ENCODE assay signal across 19 mouse cellular contexts in genomic region chr17:75544262-75544661, GRCm38 (mm10). TPM values are rescaled to one million over a fixed set of nuclear protein-coding genes. Genes with fewer than 3 reads are reported as not detected.
DNase-seq lines count a peak whose midpoint lies in the region; ATAC-seq lines count a peak whose summit lies in the region.
"Had no signal": no experiment of that assay in that cellular context is flagged by ENCODE, and none has a peak within 500 bp of the region (broad histone marks: within the 10 kb centered on the region; RNA-seq: fewer than 3 reads in every experiment).

No protein-coding gene starts in this region.

- no peak overlapping the region for H3K9ac ChIP-seq in heart, embryonic 12.5 days
- no peak overlapping the region for H3K9ac ChIP-seq in kidney, embryonic 15.5 days
- H3K9ac ChIP-seq: midbrain, embryonic 15.5 days; neural tube, embryonic 12.5 days; stomach, embryonic 15.5 days had no signal

- H3K27me3 ChIP-seq in heart, embryonic 12.5 days (replicated peaks) = no peaks in the 10 kb centered on the region
- no peaks in the 10 kb centered on the region for H3K27me3 ChIP-seq in kidney, embryonic 15.5 days
- H3K27me3 ChIP-seq: midbrain, embryonic 15.5 days; neural tube, embryonic 12.5 days; stomach, embryonic 15.5 days had no signal

- H3K9me3 ChIP-seq in heart, embryonic 12.5 days (replicated peaks) = no peaks in the 10 kb centered on the region
- no peaks in the 10 kb centered on the region for H3K9me3 ChIP-seq in kidney, embryonic 15.5 days (replicated peaks)
- H3K9me3 ChIP-seq: midbrain, embryonic 15.5 days; neural tube, embryonic 12.5 days; stomach, embryonic 15.5 days had no signal

- H3K4me3 ChIP-seq in heart, embryonic 12.5 days = no peak overlapping the region
- H3K4me3 ChIP-seq in kidney, embryonic 15.5 days (replicated peaks) = no peak overlapping the region
- H3K4me3 ChIP-seq: midbrain, embryonic 15.5 days; neural tube, embryonic 12.5 days; stomach, embryonic 15.5 days had no signal

- H3K4me1 ChIP-seq in heart, embryonic 12.5 days (replicated peaks) = peaks cover 20% of the 10 kb centered on the region
- no peaks in the 10 kb centered on the region for H3K4me1 ChIP-seq in kidney, embryonic 15.5 days
- H3K4me1 ChIP-seq: midbrain, embryonic 15.5 days; neural tube, embryonic 12.5 days; stomach, embryonic 15.5 days had no signal

- ATAC-seq in heart, embryonic 12.5 days (ENCODE audit: insufficient number of reproducible peaks, low FRiP score) = no peak
- ATAC-seq in kidney, embryonic 15.5 days (replicated peaks; ENCODE audit: low FRiP score) = no peak
- ATAC-seq: CD4-positive, CD25-positive, alpha-beta regulatory T cell, adult 4 months; forebrain, embryonic 16.5 days; midbrain, embryonic 15.5 days had no signal

- H3K27ac ChIP-seq in heart, embryonic 12.5 days (ENCODE audit: poor library complexity, severe bottlenecking) = no peak overlapping the region
- H3K27ac ChIP-seq in kidney, embryonic 15.5 days = no peak overlapping the region
- H3K27ac ChIP-seq: macrophage; midbrain, embryonic 15.5 days; neural tube, embryonic 12.5 days; stomach, embryonic 15.5 days had no signal

- 24% methylated on average over 7 of the region's 7 CpGs for WGBS in heart, embryonic 12.5 days
- 85% methylated on average over 7 of the region's 7 CpGs for WGBS in kidney, embryonic 15.5 days

- H3K36me3 ChIP-seq in heart, embryonic 12.5 days = peaks cover 33% of the 10 kb centered on the region
- H3K36me3 ChIP-seq in kidney, embryonic 15.5 days = peaks cover 71% of the 10 kb centered on the region

- H3K4me2 ChIP-seq in heart, embryonic 12.5 days = peak overlapping the region; percentile 12; the same call in 1 of the 2 replicates
- H3K4me2 ChIP-seq in kidney, embryonic 15.5 days = no peak overlapping the region
- H3K4me2 ChIP-seq: midbrain, embryonic 15.5 days; neural tube, embryonic 12.5 days; stomach, embryonic 15.5 days had no signal

- DNase-seq in ovary, adult 18-20 months (ENCODE audit: low spot score) = peak; percentile 57
- no peak for DNase-seq in ovary, postnatal 10 days (ENCODE audit: low spot score)
- DNase-seq in liver = peak; percentile 26
- no peak for DNase-seq in cerebellum, adult 9-11 months
- no peak for DNase-seq in cerebellum, postnatal 10 days
- DNase-seq: cerebellum, postnatal 14 days; kidney, adult 8-10 months; kidney, postnatal 4 days; left cerebral cortex, postnatal 4 days; lung, adult 18-20 months; retina, postnatal 1 day had no signal

RNA-seq across cellular contexts. Expression of gene Fam98a, which starts 7.5 kb away (rescaled TPM):
- polyA plus RNA-seq in heart, embryonic 12.5 days (2016; fragmentation: Nextera tagmentation; extraction: Ambion mirVana) = 29.1 and 32.2 TPM in 2 replicates
- polyA plus RNA-seq in kidney, embryonic 15.5 days (2015; fragmentation: Nextera tagmentation; extraction: Ambion mirVana) = 23.7 and 28.0 TPM in 2 replicates

Comparison
In these comparisons a context has a peak if more than half of its experiments do, and no peak if none do; other contexts are left out.
1. DNase-seq: peak in ovary, adult 18-20 months (single experiment) and liver (single experiment); none in ovary, postnatal 10 days (single experiment), cerebellum, adult 9-11 months (single experiment) and cerebellum, postnatal 10 days (0 of 2).